Mouse (Mus musculus) embryo, embryonic 11 days (tissue): ENCODE data around the gene Zfp955b.
"Not testable (repeated sequence)": the region's sequence is repeated elsewhere in the genome, so short reads cannot be mapped to it uniquely, and the experiment has no call there.

ENCODE experiments used
- DNase-seq: peaks from one replicate; pipeline ENCODE4 v3.0.0-alpha.2; 2015

The Zfp955b gene

GRCm38 (mm10) chr17:33289039-33289875, at the start of gene Zfp955b:
TSS of gene Zfp955b (plus strand) at chr17:33289544.
- not testable (repeated sequence) for DNase-seq

DNA sequence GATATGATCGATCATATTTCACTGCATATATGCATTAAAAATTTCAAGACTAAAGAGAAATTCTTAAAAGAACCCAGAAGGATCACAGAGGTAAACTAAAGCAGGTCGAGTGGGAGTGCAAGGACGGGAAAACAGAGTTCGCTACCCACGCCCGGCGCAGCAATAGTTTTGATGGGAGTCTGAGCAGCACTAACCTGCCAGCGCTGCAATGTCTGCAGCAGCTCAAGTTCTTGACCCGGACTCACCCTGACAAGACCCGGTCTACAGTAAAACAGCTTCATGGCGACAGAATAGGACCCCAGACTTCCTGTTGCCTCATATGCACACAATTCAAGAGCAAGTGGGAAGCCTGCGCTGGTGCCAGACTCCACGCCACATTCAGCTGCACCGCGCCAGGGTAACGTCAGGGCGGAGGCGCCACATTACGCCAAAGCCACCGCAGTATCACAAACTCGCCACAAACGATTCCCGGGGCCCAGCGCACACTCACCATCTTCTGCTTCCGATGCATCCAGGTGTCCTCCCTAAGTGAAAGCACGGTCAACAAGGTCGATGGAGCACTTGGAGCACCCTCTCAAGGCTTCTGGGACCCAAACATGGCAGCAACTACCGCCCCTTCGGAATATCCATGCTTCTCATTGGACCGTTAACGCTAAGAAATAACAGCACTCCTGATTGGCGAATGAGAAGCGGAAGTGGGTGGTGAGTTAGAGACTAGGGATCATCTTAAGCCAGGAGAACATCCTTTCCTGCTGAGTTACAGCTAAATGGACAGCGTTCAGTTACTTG, 34.6 kb upstream of the Zfp955b start, which contains the start of gene Zfp955a:
Gene Zfp955a (minus strand): TSS at position 616 of the 789 bp plus-strand sequence.
- DNase-seq = not testable (repeated sequence)

GRCm38 (mm10) chr17:33255319-33255657, 34.1 kb upstream of the Zfp955b start:
- not testable (repeated sequence) for DNase-seq

DNA sequence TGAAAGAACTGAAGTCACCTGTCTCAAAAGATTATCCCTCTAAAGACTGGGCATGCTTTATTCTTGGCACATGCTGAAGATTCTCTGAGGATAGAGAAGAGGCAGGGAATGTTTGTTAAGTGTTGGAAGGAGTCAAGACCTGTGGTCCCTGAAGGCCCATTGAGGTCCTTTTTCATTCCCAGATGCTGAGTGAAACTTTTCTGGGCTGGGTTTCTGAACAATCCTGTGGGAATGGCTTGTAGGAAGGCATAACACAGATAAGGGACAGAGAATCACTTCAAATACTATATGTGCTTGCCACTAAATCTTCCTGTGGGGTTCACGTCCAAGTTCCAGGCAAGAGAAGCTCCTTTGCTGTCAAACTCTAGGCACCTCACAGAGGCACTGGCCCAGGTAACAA, 25.0 kb upstream of the Zfp955b start, which contains the start of gene Olfr63:
Gene Olfr63 (plus strand): TSS at position 301 of the 400 bp plus-strand sequence.
- DNase-seq = no peak

GRCm38 (mm10) chr17:33268907-33269306, 20.4 kb upstream of the Zfp955b start:
- no peak for DNase-seq

GRCm38 (mm10) chr17:33289876-33290149, 469 bp downstream of the Zfp955b start:
- not testable (repeated sequence) for DNase-seq

- no peak for DNase-seq
These were observed 63.6 kb downstream of the Zfp955b start for GRCm38 (mm10) chr17:33352981-33353380.
